Mouse (Mus musculus): ENCODE measurements around the gene Nek10.
"Not testable (repeated sequence)": the region's sequence is repeated elsewhere in the genome, so short reads cannot be mapped to it uniquely, and the experiment has no call there.

Nek10 gene

GRCm38 (mm10) chr14:14803115-14803514 is at the start of gene Nek10:
TSS of gene Nek10 (plus strand) at chr14:14803415.
- DNase-seq = not testable (repeated sequence)

GRCm38 (mm10) chr14:14781169-14781568 is 22.0 kb upstream of the Nek10 start:
- DNase-seq = no peak

- DNase-seq = no peak
These were observed 19.0 kb upstream of the Nek10 start for GRCm38 (mm10) chr14:14784223-14784622.

- DNase-seq = no peak
These were observed 16.2 kb upstream of the Nek10 start for GRCm38 (mm10) chr14:14786979-14787378.

DNA sequence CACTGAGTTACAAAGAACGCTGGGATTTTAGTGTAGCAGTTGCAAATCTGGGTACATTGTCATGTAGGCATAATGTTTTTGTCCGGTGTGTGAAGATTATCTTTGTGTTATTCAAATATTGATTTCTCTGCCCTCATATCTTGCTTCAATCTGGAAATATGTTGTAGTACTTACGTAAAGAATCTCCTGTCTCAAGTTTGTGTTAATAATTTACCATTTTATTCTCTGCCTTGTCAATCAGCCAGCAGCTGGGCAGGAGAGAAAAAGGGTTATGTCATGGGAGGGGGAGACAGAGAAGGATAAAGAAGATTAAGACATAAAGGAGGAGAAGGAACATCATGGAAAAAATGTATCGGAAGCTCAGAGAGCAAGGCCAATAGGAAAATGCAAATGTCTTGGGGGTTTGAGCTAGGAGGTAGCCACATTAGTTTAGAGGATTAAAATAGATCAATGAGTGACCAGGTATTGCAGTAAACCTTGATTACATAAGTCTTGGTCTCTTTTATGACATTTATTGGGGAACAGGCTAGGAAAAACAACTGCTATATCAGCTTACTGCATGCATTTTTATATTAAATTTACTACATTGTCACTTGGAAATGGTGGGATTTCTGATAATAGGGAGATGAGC is 13.3 kb upstream of the Nek10 start:
- DNase-seq = no peak

GRCm38 (mm10) chr14:14799861-14800260 is 3.4 kb upstream of the Nek10 start:
- DNase-seq = no peak

GRCm38 (mm10) chr14:14800332-14800731 is 2.9 kb upstream of the Nek10 start:
- no peak for DNase-seq

GRCm38 (mm10) chr14:14800810-14801209 is 2.4 kb upstream of the Nek10 start:
- DNase-seq = no peak

DNA sequence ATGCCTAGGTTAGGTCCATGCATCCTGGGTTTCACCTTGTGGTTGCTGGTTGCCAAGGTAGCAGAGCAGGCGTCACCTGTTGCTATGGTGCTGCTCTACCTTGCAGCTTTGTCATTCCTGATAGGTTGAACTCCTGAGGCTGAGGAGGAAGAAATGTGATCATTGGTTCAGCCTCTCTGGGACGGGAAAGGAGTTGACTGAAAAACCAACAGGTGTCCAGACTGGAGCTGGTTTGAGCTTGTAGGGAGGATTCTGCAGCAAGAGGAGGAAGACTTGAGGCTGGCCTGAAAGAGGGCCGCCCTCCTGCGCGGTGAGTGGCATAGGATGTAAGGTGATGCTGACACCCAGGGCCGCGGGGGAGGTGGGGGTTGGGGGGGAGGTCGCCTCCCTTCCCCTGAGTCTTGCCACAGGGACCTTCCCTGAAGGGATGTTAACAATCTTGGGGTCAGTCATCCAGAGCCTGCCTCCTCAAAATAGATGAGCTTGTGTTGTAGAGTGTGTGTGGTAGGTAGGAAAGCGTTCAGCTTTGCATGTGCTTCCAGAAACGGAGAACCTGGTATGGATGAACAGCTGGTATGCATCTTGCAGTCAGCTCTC is 804 bp downstream of the Nek10 start:
- DNase-seq = peak; percentile 10 to 32

DNA sequence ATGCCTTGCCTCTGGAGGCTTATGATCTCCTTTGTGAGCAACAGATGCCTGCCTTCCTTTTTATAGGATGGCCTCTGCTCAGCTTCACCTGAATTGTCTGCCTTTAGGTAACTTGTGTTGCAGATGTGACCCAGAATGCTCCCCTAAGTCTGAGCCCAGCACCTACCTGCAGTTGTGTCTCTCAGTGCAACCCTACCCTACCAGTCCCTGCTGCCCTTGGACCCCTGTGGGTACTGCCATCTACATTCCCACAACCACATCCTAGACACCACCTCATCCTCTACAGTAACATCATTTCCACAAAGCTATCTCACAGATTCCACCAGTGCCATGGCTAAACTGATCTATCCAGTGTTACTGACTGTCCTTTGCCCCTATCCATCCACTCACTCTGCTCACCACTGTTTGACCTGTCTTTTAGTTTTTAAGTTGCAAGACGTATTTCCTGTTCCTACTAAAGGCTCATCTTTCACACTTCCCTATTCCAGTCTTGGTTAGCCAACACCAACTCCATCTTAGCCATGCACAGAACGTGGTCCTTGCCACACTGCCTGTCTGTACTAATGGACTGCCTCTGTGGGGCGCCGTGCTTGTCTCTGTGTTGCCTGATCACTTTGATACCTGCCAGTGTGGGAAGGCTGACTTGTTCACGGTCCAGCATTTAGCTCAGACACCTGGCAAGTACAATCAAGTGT is 1.4 kb downstream of the Nek10 start:
- no peak for DNase-seq

DNA sequence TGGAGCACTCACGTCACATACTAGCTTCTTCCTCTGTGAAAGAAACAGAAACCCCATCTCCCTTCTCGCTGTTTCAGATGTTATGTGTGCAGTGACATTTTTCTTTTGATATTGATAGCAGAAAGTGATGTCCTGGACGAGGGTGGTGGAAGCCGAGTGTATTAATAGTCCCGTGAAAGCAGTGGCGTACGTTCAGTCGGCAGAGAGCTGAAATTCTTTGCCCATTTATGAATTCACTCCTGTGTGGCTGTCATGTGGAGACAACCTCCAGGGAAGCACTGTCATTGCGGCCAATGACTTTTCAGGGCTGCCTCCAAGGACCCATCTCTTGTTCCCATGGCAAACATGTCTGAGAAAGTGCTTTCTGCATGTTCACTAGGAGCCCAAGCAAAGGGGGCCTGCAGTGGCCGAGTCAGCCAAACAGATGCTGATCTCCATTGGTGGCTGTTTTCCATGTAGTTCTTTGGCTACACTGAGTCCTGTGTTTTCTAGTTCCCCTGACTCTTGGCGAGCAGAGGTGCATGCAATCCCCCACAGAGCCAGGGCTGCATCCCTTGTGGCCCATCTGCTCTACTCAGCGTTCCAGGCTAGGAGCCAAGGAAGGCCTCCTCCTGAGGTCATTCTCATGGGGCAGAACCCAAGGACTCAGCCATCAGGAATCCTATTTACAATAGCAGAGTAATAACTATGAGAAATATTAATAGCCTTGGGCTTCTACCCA is 29.5 kb downstream of the Nek10 start:
- peak; percentile 72 to 79 for DNase-seq

DNA sequence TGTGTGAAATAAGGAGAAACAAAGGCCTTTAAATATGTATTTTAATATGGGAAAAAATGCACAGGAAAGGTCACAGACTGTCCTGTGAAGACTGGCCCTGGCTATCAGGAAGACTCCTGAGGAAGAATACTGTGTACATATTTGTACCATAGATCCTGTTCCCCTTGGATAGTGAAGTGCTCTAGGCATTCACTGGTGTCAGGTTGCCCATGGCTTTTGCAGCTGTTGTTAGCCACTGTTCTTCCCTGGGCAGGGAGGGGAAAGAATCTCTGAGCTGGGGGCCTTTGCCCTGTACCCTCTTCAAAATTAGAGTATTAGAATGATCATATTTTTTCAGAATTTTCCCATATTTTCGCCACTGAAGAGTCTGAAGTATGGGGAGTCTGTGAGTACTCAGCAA is 30.3 kb downstream of the Nek10 start:
- no peak for DNase-seq

- no peak for DNase-seq
These were observed 31.1 kb downstream of the Nek10 start for GRCm38 (mm10) chr14:14834266-14834665.

GRCm38 (mm10) chr14:14837627-14838026 is 34.4 kb downstream of the Nek10 start:
- no peak for DNase-seq

DNA sequence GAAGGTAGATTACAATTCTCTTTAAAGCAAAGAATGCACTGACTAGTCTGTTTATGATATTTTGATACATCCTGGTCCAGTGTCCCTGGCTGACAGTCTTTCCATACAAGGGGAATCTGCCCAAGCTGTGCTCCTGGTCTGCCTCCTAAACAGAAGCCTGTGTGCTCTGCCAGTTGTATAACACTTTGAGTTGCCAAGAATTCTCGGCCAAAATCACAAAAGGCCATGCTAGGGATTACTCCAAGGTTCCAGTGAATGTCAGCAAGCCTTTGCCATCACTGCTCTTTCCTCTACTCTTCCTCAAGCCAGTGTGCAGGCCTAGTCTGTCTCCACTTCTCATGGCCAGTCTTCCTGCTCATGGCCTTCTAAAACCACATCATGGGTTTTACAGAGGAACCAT is 34.9 kb downstream of the Nek10 start:
- DNase-seq = peak; percentile 49 to 51

DNA sequence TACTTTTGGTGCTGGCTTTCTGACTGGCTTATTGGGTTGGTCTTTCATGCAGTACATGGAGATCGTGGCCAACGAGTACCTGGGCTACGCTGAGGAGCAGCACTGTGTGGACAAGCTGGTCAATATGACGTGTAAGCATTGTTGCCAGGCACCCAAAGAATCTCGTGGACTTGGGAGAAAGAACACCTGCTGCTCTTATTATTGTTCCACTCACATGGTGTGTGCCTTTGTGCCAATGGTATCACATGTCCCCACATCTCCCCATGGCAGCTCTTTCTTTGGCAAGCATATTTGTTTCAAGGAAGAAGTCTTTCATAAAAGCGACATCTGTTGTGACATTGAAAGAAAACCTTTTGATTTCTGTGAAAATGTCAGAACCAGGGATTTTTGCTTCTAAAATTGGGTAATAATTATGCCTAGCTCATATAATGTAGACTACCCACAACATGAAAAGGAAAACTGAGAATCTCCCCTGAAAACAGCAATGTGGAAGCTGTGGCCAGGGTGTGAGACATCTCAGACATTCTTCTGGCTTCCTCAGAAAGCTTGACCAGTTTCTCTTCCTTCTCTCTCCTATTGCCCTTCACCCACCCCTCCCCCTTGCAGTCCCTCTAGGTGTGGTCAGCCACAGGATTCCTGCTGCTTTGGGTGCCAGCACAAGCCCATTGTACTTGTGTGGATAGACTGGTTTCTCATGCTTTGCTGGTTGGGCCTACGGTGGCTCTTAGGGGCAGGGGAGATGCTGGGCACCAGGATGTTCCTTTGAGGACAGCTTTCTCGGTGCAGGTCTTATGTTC is 39.7 kb downstream of the Nek10 start:
- no peak for DNase-seq

DNA sequence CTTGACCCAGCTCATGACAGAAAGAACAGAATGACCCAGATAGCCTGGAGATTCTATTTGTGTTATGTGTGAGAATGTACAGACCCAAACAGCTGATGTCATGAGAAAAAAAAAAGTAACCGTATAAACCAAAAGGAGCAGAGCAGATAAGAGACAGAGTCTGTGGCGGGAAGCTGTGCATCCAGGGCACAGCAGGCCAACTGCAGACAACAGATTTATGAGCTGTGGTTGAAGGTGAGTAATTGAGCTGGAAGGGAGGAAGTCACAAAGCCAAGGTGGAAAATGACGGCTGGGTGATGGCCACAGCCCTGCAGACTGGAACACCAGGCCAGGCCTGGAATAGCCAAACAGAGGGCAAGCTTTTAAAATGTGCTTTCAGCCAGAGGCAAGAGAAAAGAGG is 49.6 kb downstream of the Nek10 start:
- DNase-seq = no peak

DNA sequence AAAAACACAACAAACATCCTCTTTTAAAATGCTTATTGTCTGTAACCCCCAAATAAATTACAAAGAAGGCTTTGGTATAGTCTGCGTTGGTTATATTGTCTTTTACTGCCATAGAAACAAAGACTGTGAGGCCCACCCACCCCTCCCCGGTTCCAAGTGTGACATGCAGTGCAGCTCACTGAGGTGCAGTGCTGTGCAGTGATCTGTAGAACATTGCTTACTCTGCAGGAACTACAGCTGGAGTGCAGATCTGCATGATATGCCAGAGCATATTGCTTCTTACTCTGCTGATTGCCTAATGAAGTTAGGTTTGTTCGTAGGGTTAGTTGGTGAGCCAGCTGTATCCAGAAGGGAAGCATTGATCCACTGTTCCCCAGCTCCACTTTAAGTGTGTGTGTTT is 57.1 kb downstream of the Nek10 start:
- DNase-seq = no peak

GRCm38 (mm10) chr14:14863690-14864356 is 60.6 kb downstream of the Nek10 start:
- DNase-seq = peak; percentile 91 to 94

DNA sequence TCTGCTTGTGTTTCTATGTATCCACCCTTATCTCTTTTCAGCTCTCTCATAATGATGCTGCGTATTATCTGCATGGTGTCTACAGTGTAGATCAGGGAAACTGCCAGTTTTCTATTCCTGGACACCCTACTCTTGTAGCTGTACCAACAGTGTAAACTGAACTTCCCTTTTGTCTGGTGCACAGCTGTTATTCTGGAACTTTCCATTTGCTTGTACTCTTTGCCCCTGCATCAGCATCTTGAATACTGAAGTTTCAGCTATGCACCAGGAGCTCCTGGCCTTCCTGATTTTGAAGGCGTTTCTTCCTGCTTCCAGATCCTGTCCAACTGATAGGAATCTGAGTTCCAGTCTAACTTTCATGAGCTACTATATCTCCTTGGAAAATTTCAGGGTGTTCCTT is 66.0 kb downstream of the Nek10 start:
- DNase-seq = no peak

DNA sequence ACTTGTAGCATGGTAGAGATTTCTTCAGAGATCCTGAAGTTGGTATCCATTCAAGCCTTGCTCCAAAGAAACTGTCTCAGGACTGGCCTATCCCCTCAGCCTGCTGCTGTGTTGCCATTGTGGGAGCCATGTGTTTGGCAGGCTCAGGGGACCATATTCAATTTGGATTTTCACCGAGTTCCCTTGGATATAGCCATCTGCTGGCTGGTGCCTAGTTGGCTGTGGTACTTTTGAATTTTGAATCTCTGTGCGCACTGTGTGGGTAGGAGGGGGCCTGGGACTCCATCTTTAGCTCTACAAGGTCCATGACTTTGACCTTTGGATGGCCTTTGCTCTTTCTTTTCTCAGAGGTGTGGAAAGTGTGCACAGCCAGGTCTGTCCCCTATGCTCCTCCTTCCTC is 66.8 kb downstream of the Nek10 start:
- peak; percentile 37 to 54 for DNase-seq

GRCm38 (mm10) chr14:14870463-14870862 is 67.2 kb downstream of the Nek10 start:
- DNase-seq = no peak
